Mouse (Mus musculus) ES-Bruce4 (cell line): ENCODE measurements around the gene Fabp7. TPM values are rescaled to one million over a fixed set of nuclear protein-coding genes. Genes with fewer than 3 reads are reported as not detected.

Experiments
- H3K27ac ChIP-seq: 2 replicates; pipeline ENCODE4 v1.5.1; 2012; ENCODE audit warnings: low read length, inconsistent platforms; ENCODE audit not compliant: insufficient read depth
- H3K27me3 ChIP-seq: 2 replicates; pipeline ENCODE4 v1.6.1; 2012; ENCODE audit warnings: mild to moderate bottlenecking, low read length, inconsistent platforms; ENCODE audit not compliant: control insufficient read depth, poor library complexity, insufficient read depth, severe bottlenecking
- H3K36me3 ChIP-seq: 2 replicates; pipeline ENCODE4 v1.6.1; 2012; ENCODE audit warnings: inconsistent platforms, mild to moderate bottlenecking, low read length, moderate library complexity; ENCODE audit not compliant: control insufficient read depth, poor library complexity, insufficient read depth, severe bottlenecking
- H3K4me1 ChIP-seq: one replicate; pipeline ENCODE4 v1.8.1; 2011; ENCODE audit warnings: low read length; ENCODE audit not compliant: control insufficient read depth, insufficient read depth
- H3K4me3 ChIP-seq: 2 replicates; pipeline ENCODE4 v1.5.1; 2011; ENCODE audit warnings: low read depth, mild to moderate bottlenecking, low read length
- H3K9ac ChIP-seq: 2 replicates; pipeline ENCODE4 v1.6.1; 2012; ENCODE audit warnings: low read depth, mild to moderate bottlenecking, inconsistent platforms; ENCODE audit not compliant: poor library complexity, severe bottlenecking
- H3K9me3 ChIP-seq: replicated peaks from 2 replicates; pipeline ENCODE4 v1.6.1; 2012; ENCODE audit warnings: mild to moderate bottlenecking, low read length, inconsistent platforms; ENCODE audit not compliant: control insufficient read depth, poor library complexity, insufficient read depth, severe bottlenecking
- CTCF ChIP-seq: IDR thresholded peaks from one replicate; pipeline ENCODE4 v1.8.1; 2011; ENCODE audit warnings: low read depth, low read length
- EP300 ChIP-seq: IDR thresholded peaks from 2 replicates; pipeline ENCODE4 v1.6.1; 2011; ENCODE audit warnings: low read depth, low read length; ENCODE audit not compliant: insufficient read depth
- POLR2A ChIP-seq: IDR thresholded peaks from one replicate; pipeline ENCODE4 v1.8.1; 2011; ENCODE audit warnings: low read length; ENCODE audit not compliant: insufficient read depth
- polyA plus RNA-seq: library from polyadenylated mRNA; stranded (reverse); fragments of >200 nt; gene quantifications from 2 replicates; pipeline ENCODE4 v1.2.4, GENCODE M21; 2011; ENCODE audit warnings: low read depth; ENCODE audit not compliant: missing spikeins, insufficient read depth, insufficient read length

Gene Fabp7
- polyA plus RNA-seq, 1 experiment: not detected

- Histone ChIP-seq H3K9me3 (no peaks in the 10 kb centered on the region), H3K9ac (no peak overlapping the region), H3K36me3 (no peaks in the 10 kb centered on the region), H3K27ac (no peak overlapping the region), H3K4me3 (no peak overlapping the region), H3K4me1 (no peaks in the 10 kb centered on the region), H3K27me3 (no peaks in the 10 kb centered on the region)
- TF ChIP-seq POLR2A: no peak
- TF ChIP-seq EP300: no peak
- TF ChIP-seq CTCF: no peak
Measured at GRCm38 (mm10) chr10:57829621-57830020, 44.9 kb downstream of the Fabp7 start.

- H3K4me3 ChIP-seq: no peak overlapping the region
- TF ChIP-seq CTCF: no peak
- no peak for TF ChIP-seq EP300
- TF ChIP-seq POLR2A: no peak
- peaks cover 4% of the 10 kb centered on the region; the same call in 1 of the 2 replicates for H3K9me3 ChIP-seq
- H3K9ac ChIP-seq: no peak overlapping the region
- H3K27ac ChIP-seq: no peak overlapping the region
- H3K27me3 ChIP-seq: no peaks in the 10 kb centered on the region
- no peaks in the 10 kb centered on the region for H3K4me1 ChIP-seq
- no peaks in the 10 kb centered on the region for H3K36me3 ChIP-seq
Measured at GRCm38 (mm10) chr10:57835094-57835493, 50.4 kb downstream of the Fabp7 start.

- H3K4me3 ChIP-seq: no peak overlapping the region
- H3K9me3 ChIP-seq: peaks cover 4% of the 10 kb centered on the region; the same call in 1 of the 2 replicates
- H3K27me3 ChIP-seq: no peaks in the 10 kb centered on the region
- H3K9ac ChIP-seq: no peak overlapping the region
- TF ChIP-seq POLR2A (no peak), EP300 (no peak), CTCF (no peak)
- H3K4me1 ChIP-seq: no peaks in the 10 kb centered on the region
- no peak overlapping the region for H3K27ac ChIP-seq
- H3K36me3 ChIP-seq: no peaks in the 10 kb centered on the region
Measured at GRCm38 (mm10) chr10:57835982-57836381, 51.3 kb downstream of the Fabp7 start.

Other genes starting within 250 kb of the Fabp7 start
- 0.24 and 0.68 TPM in 2 replicates for gene Pkib, start 152.9 kb upstream of the Fabp7 start, polyA plus RNA-seq
- gene Smpdl3a, start 9.5 kb downstream of the Fabp7 start, polyA plus RNA-seq: 0.91 and 1.8 TPM in 2 replicates